Mouse (Mus musculus): ENCODE data around the gene Prkci.

- TF ChIP-seq MAFK (IDR thresholded peaks at IDR 0.05; ENCODE audit: insufficient read depth, low read depth, low read length) (no peak), HCFC1 (IDR thresholded peaks at IDR 0.05; ENCODE audit: borderline replicate concordance, insufficient read depth, low read length) (no peak)
Measured at GRCm38 (mm10) chr3:31056047-31056650, 60.6 kb downstream of the Prkci start.

Data from ES-E14 (cell line).